Mouse (Mus musculus): ENCODE results near the gene Olfr452.

- TF ChIP-seq CTCF (IDR thresholded peaks at IDR 0.05) (no peak), POLR2A (IDR thresholded peaks at IDR 0.05; ENCODE audit: insufficient read depth, low read depth, low read length) (no peak), EP300 (IDR thresholded peaks at IDR 0.05; ENCODE audit: insufficient read depth, low read depth, low read length) (no peak)
Measured at GRCm38 (mm10) chr6:42756104-42756503, 28.8 kb upstream of the Olfr452 start, which contains the start of gene Olfr38.
